Mouse (Mus musculus) CD4-positive helper T cell, adult 2 months (primary cell): ENCODE measurements around the gene Gm40460.
"Not testable (repeated sequence)": the region's sequence is repeated elsewhere in the genome, so short reads cannot be mapped to it uniquely, and the experiment has no call there.

Experiments
- DNase-seq: peaks from one replicate; pipeline ENCODE4 v3.0.0-alpha.2; 2012; ENCODE audit warnings: low read depth, missing footprints, low spot score

Gm40460 gene

GRCm38 (mm10) chr7:142240978-142241377 is at the start of gene Gm40460:
Gene Gm40460, minus strand, starts transcription at chr7:142241078.
- no peak for DNase-seq

- DNase-seq, result not testable (repeated sequence)
Measured at GRCm38 (mm10) chr7:142285910-142286612, 45.2 kb upstream of the Gm40460 start.

- no peak for DNase-seq
Measured at GRCm38 (mm10) chr7:142285130-142285835, 44.4 kb upstream of the Gm40460 start.

GRCm38 (mm10) chr7:142284615-142285080 is 43.8 kb upstream of the Gm40460 start:
- DNase-seq, result peak; percentile 85

- peak; percentile 72 for DNase-seq
Measured at GRCm38 (mm10) chr7:142284023-142284591, 43.2 kb upstream of the Gm40460 start.

- not testable (repeated sequence) for DNase-seq
Measured at GRCm38 (mm10) chr7:142282847-142283246, 42.0 kb upstream of the Gm40460 start.

GRCm38 (mm10) chr7:142279291-142279690 is 38.4 kb upstream of the Gm40460 start:
- DNase-seq, result not testable (repeated sequence)

GRCm38 (mm10) chr7:142278183-142278582 is 37.3 kb upstream of the Gm40460 start:
- peak; percentile 36 for DNase-seq

- not testable (repeated sequence) for DNase-seq
Measured at GRCm38 (mm10) chr7:142274263-142274662, 33.4 kb upstream of the Gm40460 start, which contains the start of gene Gm4559. Gene Gm4559, minus strand, starts transcription at chr7:142274363.

GRCm38 (mm10) chr7:142258254-142258653 is 17.4 kb upstream of the Gm40460 start, which contains the start of gene Gm2431:
Gene Gm2431, minus strand, starts transcription at chr7:142258354.
- DNase-seq, result not testable (repeated sequence)

GRCm38 (mm10) chr7:142255517-142255916 is 14.6 kb upstream of the Gm40460 start:
- no peak for DNase-seq

GRCm38 (mm10) chr7:142249824-142250223 is 8.9 kb upstream of the Gm40460 start:
- DNase-seq, result peak; percentile 7

GRCm38 (mm10) chr7:142231540-142231939 is 9.3 kb downstream of the Gm40460 start:
- no peak for DNase-seq

GRCm38 (mm10) chr7:142229871-142230270 is 11.0 kb downstream of the Gm40460 start, which contains the start of gene Krtap5-5:
Gene Krtap5-5, minus strand, starts transcription at chr7:142229971.
- not testable (repeated sequence) for DNase-seq

GRCm38 (mm10) chr7:142224518-142224917 is 16.4 kb downstream of the Gm40460 start:
- DNase-seq, result no peak

- not testable (repeated sequence) for DNase-seq
Measured at GRCm38 (mm10) chr7:142212136-142212535, 28.7 kb downstream of the Gm40460 start.

- no peak for DNase-seq
Measured at GRCm38 (mm10) chr7:142211559-142211958, 29.3 kb downstream of the Gm40460 start, which contains the start of gene Gm7579. Gene Gm7579, plus strand, starts transcription at chr7:142211859.

- not testable (repeated sequence) for DNase-seq
Measured at GRCm38 (mm10) chr7:142206891-142207290, 34.0 kb downstream of the Gm40460 start.

- no peak for DNase-seq
Measured at GRCm38 (mm10) chr7:142205488-142205887, 35.4 kb downstream of the Gm40460 start.

GRCm38 (mm10) chr7:142201064-142201463 is 39.8 kb downstream of the Gm40460 start, which contains the start of gene Krtap5-3:
Gene Krtap5-3, plus strand, starts transcription at chr7:142201364.
- no peak for DNase-seq

GRCm38 (mm10) chr7:142198748-142199147 is 42.1 kb downstream of the Gm40460 start:
- DNase-seq, result no peak
